Mouse (Mus musculus): ENCODE measurements at regions not wholly inside any gene's neighbourhood (a gene's known extent, or its start where the extent isn't known, plus 50 kb on each side); places are given as distances from the start of the nearest gene placed in this dataset.

DNA sequence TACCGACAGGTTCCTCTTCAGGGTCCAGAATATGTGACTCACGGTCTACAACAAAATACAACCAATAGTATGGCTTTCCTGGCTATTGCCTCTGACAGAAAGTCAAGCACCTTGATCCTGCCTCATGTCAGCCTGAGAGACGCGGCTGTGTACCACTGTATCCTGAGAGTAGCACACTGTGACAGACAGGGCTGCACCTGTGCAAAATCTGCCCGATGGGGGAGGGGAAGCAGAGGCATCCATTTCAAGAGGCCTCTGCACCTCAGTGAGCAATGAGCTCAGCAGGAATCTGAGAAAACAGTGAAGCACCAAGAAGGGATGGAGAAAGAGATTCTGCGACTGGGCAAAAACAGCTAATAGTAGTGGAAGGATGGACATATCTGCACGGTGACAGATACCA lies 377.3 kb downstream of the Dad1 start:
- H3K4me3 ChIP-seq (replicated peaks), result no peak overlapping the region
- no peak overlapping the region for H3K9ac ChIP-seq
- no peaks in the 10 kb centered on the region for H3K4me1 ChIP-seq (replicated peaks)
- H3K9me3 ChIP-seq (replicated peaks), result no peaks in the 10 kb centered on the region
- H3K27me3 ChIP-seq, result no peaks in the 10 kb centered on the region
- no peak for ATAC-seq (ENCODE audit: low read depth)
- DNase-seq, result no peak
- WGBS (ENCODE audit: insufficient replicate concordance), result 50% methylated on average over 7 of the region's 7 CpGs
- H3K27ac ChIP-seq, result no peak overlapping the region
- no peaks in the 10 kb centered on the region for H3K36me3 ChIP-seq
- no peak overlapping the region for H3K4me2 ChIP-seq

DNA sequence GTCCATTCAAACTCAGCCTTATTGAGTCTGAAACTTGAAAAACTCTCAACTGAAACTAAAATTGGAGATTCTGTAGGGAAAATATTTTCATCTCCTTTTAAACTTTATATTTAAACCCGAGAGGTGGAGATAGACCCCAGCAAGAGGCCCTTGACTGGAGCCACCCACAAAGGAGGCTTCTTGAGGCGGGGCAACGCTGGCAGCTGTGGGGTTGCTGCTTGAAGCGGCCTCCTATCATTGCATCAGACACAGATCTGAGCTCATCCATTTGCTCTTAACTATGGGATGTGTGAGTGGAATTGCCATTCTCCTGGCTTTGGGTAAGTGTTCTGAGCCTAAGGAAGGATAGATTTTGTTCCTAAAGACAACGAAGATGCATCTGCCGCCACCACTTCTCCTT lies 378.2 kb downstream of the Dad1 start:
- Histone ChIP-seq H3K27me3 (no peaks in the 10 kb centered on the region), H3K9me3 (replicated peaks) (no peaks in the 10 kb centered on the region), H3K9ac (no peak overlapping the region), H3K4me2 (no peak overlapping the region), H3K4me1 (replicated peaks) (no peaks in the 10 kb centered on the region), H3K36me3 (no peaks in the 10 kb centered on the region), H3K4me3 (replicated peaks) (no peak overlapping the region), H3K27ac (no peak overlapping the region)
- DNase-seq (no peak), ATAC-seq (ENCODE audit: low read depth) (no peak)
- 51% methylated on average over 6 of the region's 6 CpGs for WGBS (ENCODE audit: insufficient replicate concordance)

DNA sequence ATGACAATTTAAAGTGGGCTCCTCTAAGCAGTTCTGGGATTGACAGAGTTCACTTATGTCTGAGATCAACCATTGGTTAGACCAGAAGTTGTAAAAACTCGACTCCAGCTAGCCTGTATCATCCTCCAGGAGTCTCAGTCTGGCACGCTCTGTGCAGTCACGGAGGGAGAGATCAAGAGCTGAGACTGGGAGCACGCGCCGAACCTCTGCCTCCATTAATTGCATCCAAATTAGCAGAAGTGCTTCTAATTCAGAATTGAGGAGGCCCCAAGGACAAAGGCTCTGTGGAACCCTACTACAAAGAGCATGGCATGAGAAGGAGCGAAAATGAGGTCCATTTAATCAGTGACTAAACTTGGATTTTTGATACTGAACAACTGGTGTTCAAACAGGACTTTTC lies 406.9 kb downstream of the Dad1 start:
- Histone ChIP-seq H3K36me3 (no peaks in the 10 kb centered on the region), H3K4me2 (no peak overlapping the region), H3K4me3 (replicated peaks) (no peak overlapping the region), H3K4me1 (replicated peaks) (no peaks in the 10 kb centered on the region), H3K27ac (no peak overlapping the region), H3K9me3 (replicated peaks) (no peaks in the 10 kb centered on the region), H3K9ac (no peak overlapping the region), H3K27me3 (no peaks in the 10 kb centered on the region)
- DNase-seq (no peak), ATAC-seq (ENCODE audit: low read depth) (no peak)
- WGBS (ENCODE audit: insufficient replicate concordance), result 68% methylated on average over 7 of the region's 7 CpGs

DNA sequence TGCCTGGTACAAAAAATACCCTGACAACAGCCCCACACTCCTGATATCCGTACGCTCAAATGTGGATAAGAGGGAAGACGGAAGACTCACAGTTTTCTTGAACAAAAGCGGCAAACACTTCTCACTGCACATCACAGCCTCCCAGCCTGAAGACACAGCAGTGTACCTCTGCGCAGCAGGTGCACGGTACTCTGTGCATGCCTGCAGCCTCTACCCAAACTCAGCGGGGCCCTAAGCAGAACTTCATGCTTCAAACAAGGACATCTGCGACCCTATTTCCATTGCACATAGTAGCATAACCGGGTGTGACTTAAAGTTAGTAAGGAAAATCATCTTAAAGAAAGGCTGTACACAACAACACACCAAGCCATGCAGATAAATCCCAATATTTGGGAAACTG lies 408.3 kb downstream of the Dad1 start:
- ATAC-seq (ENCODE audit: low read depth) (no peak), DNase-seq (no peak)
- WGBS (ENCODE audit: insufficient replicate concordance), result 70% methylated on average over 9 of the region's 9 CpGs
- H3K36me3 ChIP-seq, result no peaks in the 10 kb centered on the region
- H3K4me2 ChIP-seq, result no peak overlapping the region
- no peaks in the 10 kb centered on the region for H3K27me3 ChIP-seq
- no peak overlapping the region for H3K27ac ChIP-seq
- no peaks in the 10 kb centered on the region for H3K4me1 ChIP-seq (replicated peaks)
- no peaks in the 10 kb centered on the region for H3K9me3 ChIP-seq (replicated peaks)
- H3K9ac ChIP-seq, result no peak overlapping the region
- no peak overlapping the region for H3K4me3 ChIP-seq (replicated peaks)

DNA sequence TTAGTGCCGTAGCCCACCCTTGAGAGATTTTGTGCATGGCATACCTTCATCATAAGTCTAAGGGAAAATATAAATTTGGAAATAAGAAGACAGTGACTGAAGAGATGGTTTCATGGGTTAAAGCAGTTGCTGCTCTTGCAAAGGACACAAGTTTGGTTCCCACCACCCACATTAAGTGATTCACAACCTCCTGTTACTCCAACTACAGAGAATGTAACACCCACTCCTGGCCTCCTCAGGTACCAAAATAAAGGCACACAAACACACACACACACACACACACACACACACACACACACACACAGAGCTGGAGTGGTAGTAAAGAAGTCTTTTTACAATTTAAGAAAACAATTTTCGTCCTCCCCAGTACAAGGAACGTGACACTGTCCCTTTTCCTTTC lies 421.4 kb downstream of the Dad1 start:
- Histone ChIP-seq H3K4me1 (replicated peaks) (no peaks in the 10 kb centered on the region), H3K4me2 (no peak overlapping the region), H3K27ac (no peak overlapping the region), H3K9me3 (replicated peaks) (no peaks in the 10 kb centered on the region), H3K27me3 (no peaks in the 10 kb centered on the region), H3K36me3 (no peaks in the 10 kb centered on the region), H3K9ac (no peak overlapping the region), H3K4me3 (replicated peaks) (no peak overlapping the region)
- DNase-seq, result no peak
- ATAC-seq (ENCODE audit: low read depth), result no peak
- WGBS (ENCODE audit: insufficient replicate concordance), result 48% methylated on average over 3 of the region's 3 CpGs

DNA sequence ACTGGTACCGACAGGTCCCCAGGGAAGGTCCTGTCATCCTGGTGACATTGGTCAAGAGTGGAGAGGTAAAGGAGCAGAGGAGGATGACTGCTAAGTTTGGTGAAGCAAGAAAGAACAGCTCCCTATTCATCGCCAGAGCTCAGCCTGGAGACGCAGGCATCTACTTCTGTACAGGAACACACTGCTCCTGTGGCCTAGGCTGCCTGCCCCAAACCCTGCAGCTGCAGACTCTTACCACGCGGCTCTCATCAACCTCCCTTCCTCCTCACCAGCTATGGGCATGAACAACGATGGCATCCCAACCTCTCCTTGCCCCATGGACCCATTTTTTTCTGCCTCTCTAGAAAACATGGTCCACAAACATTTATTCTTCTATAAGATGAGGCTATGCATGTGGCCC lies 422.3 kb downstream of the Dad1 start:
- H3K9ac ChIP-seq, result no peak overlapping the region
- no peak overlapping the region for H3K4me2 ChIP-seq
- no peaks in the 10 kb centered on the region for H3K27me3 ChIP-seq
- no peaks in the 10 kb centered on the region for H3K4me1 ChIP-seq (replicated peaks)
- H3K9me3 ChIP-seq (replicated peaks), result no peaks in the 10 kb centered on the region
- no peak overlapping the region for H3K4me3 ChIP-seq (replicated peaks)
- H3K27ac ChIP-seq, result no peak overlapping the region
- WGBS (ENCODE audit: insufficient replicate concordance), result 73% methylated on average over 6 of the region's 6 CpGs
- no peak for ATAC-seq (ENCODE audit: low read depth)
- no peak for DNase-seq
- no peaks in the 10 kb centered on the region for H3K36me3 ChIP-seq

DNA sequence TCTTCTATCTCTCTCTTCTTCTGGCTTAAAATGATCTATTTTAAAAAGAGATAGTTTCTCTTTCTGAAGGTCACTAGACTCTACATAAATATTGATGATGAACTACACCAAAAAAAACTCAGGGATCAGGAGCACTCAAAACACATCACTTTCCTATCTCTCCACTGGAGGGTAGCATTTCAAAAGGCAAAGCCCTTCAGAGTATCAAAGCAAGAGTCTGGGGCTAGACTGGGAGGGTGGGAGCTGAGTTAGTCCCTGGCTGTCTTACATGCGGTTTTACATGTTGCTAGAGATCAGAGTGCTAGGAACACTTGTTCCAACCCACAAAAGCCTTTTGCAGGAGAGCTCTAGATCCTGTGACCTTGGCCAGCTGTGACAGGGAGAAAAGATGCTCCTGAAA lies 423.2 kb downstream of the Dad1 start:
- WGBS (ENCODE audit: insufficient replicate concordance), result 44% methylated on average over 1 of the region's 1 CpGs
- Histone ChIP-seq H3K9me3 (replicated peaks) (no peaks in the 10 kb centered on the region), H3K36me3 (no peaks in the 10 kb centered on the region), H3K9ac (no peak overlapping the region), H3K27me3 (no peaks in the 10 kb centered on the region), H3K4me1 (replicated peaks) (no peaks in the 10 kb centered on the region), H3K4me2 (no peak overlapping the region), H3K4me3 (replicated peaks) (no peak overlapping the region), H3K27ac (no peak overlapping the region)
- DNase-seq (no peak), ATAC-seq (ENCODE audit: low read depth) (no peak)

DNA sequence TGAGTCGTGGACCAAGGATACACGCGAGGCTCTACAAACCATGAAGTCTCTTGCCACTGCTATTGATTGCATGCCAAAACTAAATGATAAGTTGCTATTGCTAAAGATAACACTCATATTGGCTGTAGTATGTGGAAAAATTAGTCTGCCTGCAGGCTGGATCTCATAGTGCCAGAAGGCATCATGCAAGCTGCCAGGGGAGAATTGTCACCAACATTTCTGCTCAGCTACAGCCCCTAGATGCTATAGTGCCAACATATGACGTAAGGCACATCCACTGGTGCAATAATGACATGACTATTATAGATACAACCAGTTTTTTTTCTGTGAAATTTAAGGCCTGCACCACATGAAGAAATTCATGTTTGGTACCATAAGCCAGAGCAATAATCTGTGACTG lies 427.1 kb downstream of the Dad1 start:
- Histone ChIP-seq H3K27me3 (no peaks in the 10 kb centered on the region), H3K9ac (no peak overlapping the region)
- 63% methylated on average over 4 of the region's 4 CpGs for WGBS (ENCODE audit: insufficient replicate concordance)

DNA sequence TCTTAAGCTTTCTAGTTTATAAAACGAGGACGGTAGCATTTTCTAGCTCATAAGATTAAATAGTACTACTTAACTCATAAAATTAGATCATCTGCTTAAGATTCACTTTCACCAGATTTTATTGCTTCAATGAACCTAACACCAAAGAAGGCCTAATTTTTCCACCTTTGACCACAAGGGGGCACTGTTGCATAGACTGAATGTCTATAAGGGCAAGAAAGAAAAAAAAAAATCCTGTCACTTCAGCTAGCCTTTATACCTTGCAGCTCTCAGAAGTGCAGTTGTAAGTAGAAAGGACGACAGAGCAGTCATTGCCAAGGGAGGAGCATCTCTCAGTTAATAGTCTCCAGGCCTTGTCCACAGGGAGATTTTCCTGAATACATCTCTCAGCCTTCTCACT lies 447.7 kb downstream of the Dad1 start:
- ATAC-seq (ENCODE audit: low read depth) (no peak), DNase-seq (no peak)
- WGBS (ENCODE audit: insufficient replicate concordance), result 6% methylated on average over 3 of the region's 3 CpGs
- Histone ChIP-seq H3K27ac (no peak overlapping the region), H3K4me2 (no peak overlapping the region), H3K4me1 (replicated peaks) (peaks cover 7% of the 10 kb centered on the region), H3K4me3 (replicated peaks) (no peak overlapping the region), H3K9me3 (replicated peaks) (no peaks in the 10 kb centered on the region), H3K36me3 (no peaks in the 10 kb centered on the region), H3K27me3 (no peaks in the 10 kb centered on the region), H3K9ac (no peak overlapping the region)

More for the DNA sequence above, 427.1 kb downstream of the Dad1 start:
- Histone ChIP-seq H3K36me3 (no peaks in the 10 kb centered on the region), H3K4me3 (replicated peaks) (no peak overlapping the region), H3K4me1 (replicated peaks) (no peaks in the 10 kb centered on the region), H3K27ac (no peak overlapping the region), H3K4me2 (no peak overlapping the region), H3K9me3 (replicated peaks) (no peaks in the 10 kb centered on the region)
- no peak for DNase-seq
- no peak for ATAC-seq (ENCODE audit: low read depth)

DNA sequence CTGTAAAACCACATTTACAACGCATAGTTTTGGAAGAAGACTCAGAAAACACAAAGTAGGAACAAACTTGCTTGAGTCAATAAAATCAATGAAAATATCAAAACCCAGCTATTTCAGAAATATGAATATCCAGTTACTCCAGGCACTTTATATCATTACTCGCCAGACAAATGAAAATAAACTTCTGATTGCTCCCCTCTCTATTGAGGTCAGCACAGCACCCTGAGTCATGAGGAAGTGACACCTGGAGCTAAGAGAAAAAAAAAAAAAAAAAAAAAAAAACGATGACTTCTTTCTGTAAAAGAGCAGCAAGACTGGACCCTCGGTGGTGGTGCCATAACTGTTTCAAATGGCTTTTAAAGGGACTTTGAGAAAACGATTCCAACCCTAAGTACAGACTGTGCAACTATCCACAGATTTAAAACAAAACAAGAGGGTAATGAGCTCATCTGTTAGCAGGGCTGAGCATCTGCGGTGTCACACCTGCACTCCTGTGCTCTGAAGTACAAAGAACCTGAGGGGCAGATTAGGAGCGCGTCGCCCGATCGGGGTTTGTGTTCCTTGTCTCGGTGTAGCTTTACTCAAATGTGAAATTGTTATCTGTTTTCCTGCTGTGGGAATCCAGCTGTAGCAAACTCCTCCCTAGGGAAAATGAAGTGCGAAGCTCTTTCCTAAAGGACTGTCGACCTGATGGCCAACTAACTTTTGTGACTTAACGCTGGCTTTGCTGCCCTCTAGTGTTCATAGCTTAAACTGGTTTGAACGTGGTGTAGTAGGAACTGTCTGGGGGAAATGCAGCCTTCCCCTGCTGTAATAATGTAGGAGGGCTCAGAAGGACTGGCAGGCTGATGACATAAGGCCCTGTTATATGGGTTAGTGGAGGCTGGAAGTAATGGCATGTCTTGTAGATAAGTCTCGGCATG lies 449.9 kb downstream of the Dad1 start:
- Histone ChIP-seq H3K36me3 (no peaks in the 10 kb centered on the region), H3K27me3 (no peaks in the 10 kb centered on the region), H3K4me2 (peak overlapping the region; percentile 47), H3K9ac (no peak overlapping the region), H3K4me1 (replicated peaks) (peaks cover 15% of the 10 kb centered on the region), H3K27ac (no peak overlapping the region), H3K9me3 (replicated peaks) (no peaks in the 10 kb centered on the region), H3K4me3 (replicated peaks) (0 out of 2 replicates have a peak overlapping the region, but pooled peaks have one; percentile 12)
- WGBS (ENCODE audit: insufficient replicate concordance), result 28% methylated on average over 17 of the region's 17 CpGs
- peak; percentile 74 for ATAC-seq (ENCODE audit: low read depth)
- peak; percentile 29 for DNase-seq

DNA sequence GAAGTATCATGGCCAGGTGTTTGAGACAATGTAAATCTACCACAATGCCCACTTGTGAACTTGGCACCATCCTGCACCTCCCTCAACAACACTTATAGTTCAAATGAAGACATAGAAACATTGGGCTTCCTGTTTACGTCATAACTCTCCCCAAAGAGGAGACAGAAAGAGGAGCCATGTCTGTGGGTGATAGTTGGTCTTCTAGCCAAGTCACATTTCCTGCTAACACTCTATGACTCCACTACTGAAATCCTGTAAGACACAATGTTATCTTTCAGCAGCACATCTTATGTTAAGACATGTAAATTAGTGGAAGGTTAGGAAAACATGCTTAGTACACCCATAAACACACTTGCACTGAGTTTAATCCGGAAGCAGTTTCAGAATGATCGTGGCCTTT lies 451.4 kb downstream of the Dad1 start:
- Histone ChIP-seq H3K4me1 (replicated peaks) (peaks cover 15% of the 10 kb centered on the region), H3K4me2 (no peak overlapping the region), H3K9me3 (replicated peaks) (no peaks in the 10 kb centered on the region), H3K27me3 (no peaks in the 10 kb centered on the region), H3K27ac (no peak overlapping the region), H3K36me3 (no peaks in the 10 kb centered on the region), H3K9ac (no peak overlapping the region), H3K4me3 (replicated peaks) (no peak overlapping the region)
- ATAC-seq (ENCODE audit: low read depth) (no peak), DNase-seq (no peak)
- WGBS (ENCODE audit: insufficient replicate concordance), result 72% methylated on average over 3 of the region's 3 CpGs

DNA sequence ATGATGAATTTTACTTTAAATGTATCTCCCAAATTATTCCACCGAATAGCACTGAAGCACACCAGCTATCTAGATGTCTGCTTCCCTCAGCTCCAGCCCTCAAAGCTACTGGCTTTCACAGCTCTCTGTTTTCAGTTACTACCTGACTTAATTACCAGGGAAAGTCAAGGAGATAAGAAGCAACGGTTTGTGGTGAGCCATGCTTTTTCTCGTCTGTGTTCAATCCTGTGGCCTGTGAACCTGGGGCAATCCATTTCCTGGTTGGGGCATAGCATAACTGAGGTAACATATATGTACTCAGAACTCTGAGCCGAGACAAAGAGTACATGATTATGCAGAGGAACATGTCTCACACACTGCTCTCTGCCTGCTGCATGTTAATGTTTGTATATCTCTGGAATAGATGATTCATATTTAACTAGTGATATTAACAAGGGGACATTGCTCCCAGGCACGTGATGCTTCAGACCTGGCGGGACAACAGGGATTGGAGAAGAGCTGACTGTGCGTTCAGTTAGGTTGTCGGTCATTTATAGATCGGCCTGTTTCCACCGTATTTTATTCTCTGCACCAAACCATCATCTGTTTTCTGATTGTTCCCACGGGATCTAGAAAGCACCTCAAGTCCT lies 453.3 kb downstream of the Dad1 start:
- Histone ChIP-seq H3K36me3 (no peaks in the 10 kb centered on the region), H3K27ac (peak overlapping the region; percentile 20; the same call in 1 of the 2 replicates), H3K4me2 (no peak overlapping the region), H3K9ac (no peak overlapping the region; the same call in 1 of the 2 replicates), H3K27me3 (no peaks in the 10 kb centered on the region), H3K4me1 (replicated peaks) (peaks cover 19% of the 10 kb centered on the region), H3K9me3 (replicated peaks) (no peaks in the 10 kb centered on the region), H3K4me3 (replicated peaks) (no peak overlapping the region)
- ATAC-seq (ENCODE audit: low read depth) (no peak; the same call in 1 of the 2 replicates), DNase-seq (no peak)
- 54% methylated on average over 11 of the region's 11 CpGs for WGBS (ENCODE audit: insufficient replicate concordance)

Data from liver, embryonic 13.5 days (tissue).